Mouse (Mus musculus) urinary bladder, postnatal 14 days (tissue): ENCODE data around the gene Exd2.
A peak's percentile ranks its signal among the peaks of the same experiment; 100 is the strongest.

Experiments
- DNase-seq: peaks from one replicate; pipeline ENCODE4 v3.0.0; 2021; ENCODE audit warnings: low spot score

Exd2 gene

GRCm38 (mm10) chr12:80495691-80496090 is 32.8 kb downstream of the Exd2 start:
- no peak for DNase-seq

- DNase-seq = no peak
Measured at GRCm38 (mm10) chr12:80498356-80498755, 35.5 kb downstream of the Exd2 start.

GRCm38 (mm10) chr12:80500506-80500905 is 37.6 kb downstream of the Exd2 start:
- DNase-seq = no peak

GRCm38 (mm10) chr12:80504718-80505117 is 41.8 kb downstream of the Exd2 start:
- DNase-seq = peak; percentile 33

- DNase-seq = peak; percentile 36
Measured at GRCm38 (mm10) chr12:80507041-80507745, 44.3 kb downstream of the Exd2 start.

- no peak for DNase-seq
Measured at GRCm38 (mm10) chr12:80517977-80518376, 55.1 kb downstream of the Exd2 start, which contains the start of gene Galnt16. Gene Galnt16, plus strand, starts transcription at chr12:80518277.

- no peak for DNase-seq
Measured at GRCm38 (mm10) chr12:80518393-80518756, 55.5 kb downstream of the Exd2 start.

GRCm38 (mm10) chr12:80518757-80519620 is 56.1 kb downstream of the Exd2 start:
- peak; percentile 19 for DNase-seq

- DNase-seq = peak; percentile 42
Measured at GRCm38 (mm10) chr12:80519621-80520332, 56.9 kb downstream of the Exd2 start.

- no peak for DNase-seq
Measured at GRCm38 (mm10) chr12:80522006-80522405, 59.1 kb downstream of the Exd2 start.

GRCm38 (mm10) chr12:80524276-80524921 is 61.5 kb downstream of the Exd2 start:
- DNase-seq = no peak

- DNase-seq = no peak
Measured at GRCm38 (mm10) chr12:80525513-80525912, 62.6 kb downstream of the Exd2 start.

GRCm38 (mm10) chr12:80526511-80526910 is 63.6 kb downstream of the Exd2 start:
- DNase-seq = no peak

GRCm38 (mm10) chr12:80527727-80528389 is 65.0 kb downstream of the Exd2 start:
- DNase-seq = no peak

GRCm38 (mm10) chr12:80530052-80530451 is 67.2 kb downstream of the Exd2 start:
- DNase-seq = no peak

- DNase-seq = no peak
Measured at GRCm38 (mm10) chr12:80530630-80531029, 67.7 kb downstream of the Exd2 start.

GRCm38 (mm10) chr12:80531585-80531984 is 68.7 kb downstream of the Exd2 start:
- no peak for DNase-seq

- DNase-seq = no peak
Measured at GRCm38 (mm10) chr12:80533876-80534275, 71.0 kb downstream of the Exd2 start.

GRCm38 (mm10) chr12:80537313-80537712 is 74.4 kb downstream of the Exd2 start:
- no peak for DNase-seq

GRCm38 (mm10) chr12:80538311-80538710 is 75.4 kb downstream of the Exd2 start:
- DNase-seq = no peak

- no peak for DNase-seq
Measured at GRCm38 (mm10) chr12:80545310-80545709, 82.4 kb downstream of the Exd2 start.

GRCm38 (mm10) chr12:80549646-80550045 is 86.8 kb downstream of the Exd2 start:
- DNase-seq = no peak
